8 mouse cellular contexts compared by ENCODE assay signal in the genomic region with DNA sequence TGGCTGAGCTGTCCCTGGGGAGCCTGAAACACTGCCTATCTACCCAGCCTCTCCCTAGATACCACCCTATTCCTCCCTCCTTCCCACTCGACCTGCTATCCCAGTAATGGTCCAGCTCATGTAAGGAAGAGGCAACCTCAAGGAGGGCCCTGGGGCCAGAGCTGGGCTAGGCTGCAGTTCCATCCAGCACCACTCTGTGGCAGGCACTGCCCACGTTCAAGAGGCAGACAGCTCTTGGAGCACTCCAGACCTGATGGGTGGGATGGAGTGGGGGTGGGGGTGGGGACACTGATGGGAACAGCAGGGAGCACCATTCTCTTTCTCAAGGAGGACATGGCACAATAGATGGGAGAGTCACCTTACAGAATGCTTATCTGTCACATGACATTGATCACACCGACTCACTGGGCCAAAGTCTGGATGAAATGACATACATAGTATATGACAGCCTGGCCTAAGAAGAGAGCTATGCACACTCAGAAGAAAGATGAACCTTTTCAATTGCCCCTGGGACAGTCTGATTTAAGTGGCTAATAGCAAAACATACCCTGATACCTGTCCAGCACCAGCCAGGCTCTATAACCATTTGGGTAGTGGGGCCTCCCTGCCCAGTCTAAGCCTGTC. TPM values are rescaled to one million over a fixed set of nuclear protein-coding genes. Genes with fewer than 3 reads are reported as not detected.
DNase-seq lines count a peak whose midpoint lies in the region; ATAC-seq and TF ChIP-seq lines count a peak whose summit lies in the region.

No protein-coding gene starts in this region.

- intact Hi-C loops in left cerebral cortex, adult 2 months (cut with DNase I) = loop anchor here (1.0 kb wide), 1 partner anchor 22 kb away; no protein-coding TSS in a partner anchor

- peak; percentile 83 for TF ChIP-seq RAD21 in MEL (IDR thresholded peaks at IDR 0.05; ENCODE audit: low read depth, low read length)

- no peaks in the 10 kb centered on the region; a peak in 1 of 4 replicates for H3K36me3 ChIP-seq in MEL (ENCODE audit: control insufficient read depth in 1 of 2, insufficient read depth in 2 of 2, low read length in 2 of 2)
- H3K36me3 ChIP-seq in embryonic facial prominence, embryonic 11.5 days (replicated peaks; ENCODE audit: control insufficient read depth, insufficient read depth, low read depth, low read length) = no peaks in the 10 kb centered on the region
- no peaks in the 10 kb centered on the region for H3K36me3 ChIP-seq in hindbrain, embryonic 11.5 days (ENCODE audit: control insufficient read depth, insufficient read depth, low read length)
- no peaks in the 10 kb centered on the region for H3K36me3 ChIP-seq in limb, embryonic 13.5 days

- peak; percentile 79 for ATAC-seq in embryonic facial prominence, embryonic 11.5 days (replicated peaks; ENCODE audit: insufficient number of reproducible peaks, low FRiP score, low TSS enrichment, low read depth)
- peak; percentile 90 for ATAC-seq in hindbrain, embryonic 11.5 days (ENCODE audit: low FRiP score)
- peak; percentile 63 for ATAC-seq in limb, embryonic 13.5 days (ENCODE audit: low FRiP score, low read depth)

- TF ChIP-seq EP300 in MEL (IDR thresholded peaks at IDR 0.05; ENCODE audit: low read depth in 1 of 2, low read length in 2 of 2) = no peak

- H3K9ac ChIP-seq in MEL (ENCODE audit: control insufficient read depth, low read depth, low read length, poor library complexity, severe bottlenecking) = no peak overlapping the region
- H3K9ac ChIP-seq in embryonic facial prominence, embryonic 11.5 days (replicated peaks; ENCODE audit: low read length) = no peak overlapping the region
- H3K9ac ChIP-seq in hindbrain, embryonic 11.5 days (ENCODE audit: low read depth, low read length) = 0 out of 2 replicates have a peak overlapping the region, but pooled peaks have one; percentile 19
- H3K9ac ChIP-seq in limb, embryonic 13.5 days = no peak overlapping the region

- peak; percentile 71 for TF ChIP-seq CTCF in left cerebral cortex, adult 2 months (IDR thresholded peaks at IDR 0.05)
- TF ChIP-seq CTCF in MEL (IDR thresholded peaks at IDR 0.05 in 2 of 3, conservative IDR thresholded peaks at IDR 0.05 in 1 of 3; ENCODE audit: control insufficient read depth in 1 of 3, insufficient read depth in 1 of 3, low read depth in 2 of 3, low read length in 3 of 3, poor library complexity in 1 of 3, severe bottlenecking in 1 of 3) = peak; percentile 75 to 90 (median 85)

- no peak overlapping the region for H3K4me2 ChIP-seq in embryonic facial prominence, embryonic 11.5 days (ENCODE audit: low read depth, low read length)
- no peak overlapping the region for H3K4me2 ChIP-seq in hindbrain, embryonic 11.5 days (replicated peaks; ENCODE audit: low read depth, low read length)
- H3K4me2 ChIP-seq in limb, embryonic 13.5 days (replicated peaks) = no peak overlapping the region

- TF ChIP-seq POLR2A in MEL (IDR thresholded peaks at IDR 0.05; ENCODE audit: control insufficient read depth in 1 of 2, insufficient read depth in 1 of 2, low read depth in 1 of 2, low read length in 2 of 2, poor library complexity in 1 of 2) = no peak

- peaks cover 2 to 9% of the 10 kb centered on the region in 2 experiments; a peak in 2 of 4 replicates for H3K4me1 ChIP-seq in MEL (ENCODE audit: control insufficient read depth in 1 of 2, insufficient read depth in 2 of 2, low read length in 2 of 2)
- no peaks in the 10 kb centered on the region for H3K4me1 ChIP-seq in embryonic facial prominence, embryonic 11.5 days (ENCODE audit: control insufficient read depth, insufficient read depth, low read length)
- peaks cover 11% of the 10 kb centered on the region for H3K4me1 ChIP-seq in hindbrain, embryonic 11.5 days (replicated peaks; ENCODE audit: control insufficient read depth, insufficient read depth, low read length)
- H3K4me1 ChIP-seq in limb, embryonic 13.5 days = peaks cover 9% of the 10 kb centered on the region

- H3K4me3 ChIP-seq in left cerebral cortex, adult 2 months = no peak overlapping the region
- H3K4me3 ChIP-seq in MEL (ENCODE audit: control insufficient read depth in 1 of 2, insufficient read depth in 1 of 2, low read depth in 2 of 2, low read length in 2 of 2) = no peak overlapping the region
- no peak overlapping the region for H3K4me3 ChIP-seq in embryonic facial prominence, embryonic 11.5 days (ENCODE audit: low read depth, low read length)
- no peak overlapping the region for H3K4me3 ChIP-seq in hindbrain, embryonic 11.5 days (ENCODE audit: low read depth, low read length)
- no peak overlapping the region for H3K4me3 ChIP-seq in limb, embryonic 13.5 days

- 14% methylated on average over 3 of the region's 3 CpGs for WGBS in embryonic facial prominence, embryonic 11.5 days
- WGBS in hindbrain, embryonic 11.5 days = 16% methylated on average over 3 of the region's 3 CpGs
- 29% methylated on average over 3 of the region's 3 CpGs for WGBS in limb, embryonic 13.5 days

- H3K27me3 ChIP-seq in MEL (ENCODE audit: control insufficient read depth in 1 of 2, insufficient read depth in 2 of 2, low read length in 2 of 2) = no peaks in the 10 kb centered on the region
- no peaks in the 10 kb centered on the region for H3K27me3 ChIP-seq in embryonic facial prominence, embryonic 11.5 days (ENCODE audit: control insufficient read depth, insufficient read depth, low read length)
- H3K27me3 ChIP-seq in hindbrain, embryonic 11.5 days (ENCODE audit: control insufficient read depth, insufficient read depth, low read length) = no peaks in the 10 kb centered on the region
- H3K27me3 ChIP-seq in limb, embryonic 13.5 days = no peaks in the 10 kb centered on the region

- H3K9me3 ChIP-seq in MEL (replicated peaks; ENCODE audit: insufficient read depth, low read length) = no peaks in the 10 kb centered on the region
- H3K9me3 ChIP-seq in embryonic facial prominence, embryonic 11.5 days (replicated peaks; ENCODE audit: control insufficient read depth, low read length) = no peaks in the 10 kb centered on the region
- no peaks in the 10 kb centered on the region for H3K9me3 ChIP-seq in hindbrain, embryonic 11.5 days (ENCODE audit: control insufficient read depth, low read length)
- no peaks in the 10 kb centered on the region for H3K9me3 ChIP-seq in limb, embryonic 13.5 days

- no peaks in the 10 kb centered on the region for H3K79me2 ChIP-seq in MEL (ENCODE audit: control insufficient read depth, insufficient read depth, low read length, poor library complexity)

- H3K27ac ChIP-seq in left cerebral cortex, adult 2 months = no peak overlapping the region
- H3K27ac ChIP-seq in MEL (ENCODE audit: control insufficient read depth, low read depth, low read length) = no peak overlapping the region
- H3K27ac ChIP-seq in embryonic facial prominence, embryonic 11.5 days (replicated peaks; ENCODE audit: low read depth, low read length) = no peak overlapping the region
- H3K27ac ChIP-seq in hindbrain, embryonic 11.5 days (ENCODE audit: low read depth, low read length) = peak overlapping the region; percentile 73
- H3K27ac ChIP-seq in limb, embryonic 13.5 days = no peak overlapping the region

- DNase-seq in left cerebral cortex, adult 2 months (ENCODE audit: extremely low spot score in 1 of 2, low spot score in 2 of 2) = peak in 1 of 2 experiments; percentile 46
- DNase-seq in left cerebral cortex, adult 8-10 months (ENCODE audit: low spot score in 2 of 2) = no peak
- DNase-seq in MEL (ENCODE audit: low read depth, low spot score) = peak; percentile 58
- peak; percentile 54 for DNase-seq in embryonic facial prominence, embryonic 11.5 days (ENCODE audit: low spot score)
- peak; percentile 76 for DNase-seq in hindbrain, embryonic 11.5 days (ENCODE audit: low spot score)
- peak; percentile 59 for DNase-seq in naive thymus-derived CD4-positive, alpha-beta T cell, adult 2 months (ENCODE audit: low read depth)
- DNase-seq in natural killer cell, adult 2 months (ENCODE audit: low spot score in 2 of 2) = no peak

RNA-seq across cellular contexts. Expression of gene Kcnh2, which starts 15.4 kb away (rescaled TPM):
- 10 to 100 TPM; 28.6 to 32.8 TPM for total RNA-seq in left cerebral cortex, adult 2 months (2021)
- total RNA-seq in left cerebral cortex, adult 8-10 months (2022) = 10 to 100 TPM; 33.4 to 38.9 (median 37.6) TPM
- 1.8 and 2.0 TPM in 2 replicates for total RNA-seq in MEL (2012; rRNA removed)
- 1 to 10 TPM in 1 of 2 experiments, not detected in 1; 6.8 TPM for polyA plus RNA-seq in MEL (2012; ENCODE audit: insufficient read depth in 1 of 2, insufficient read length in 2 of 2, low read depth in 1 of 2, low replicate concordance in 2 of 2, missing spikeins in 1 of 2)
- polyA plus RNA-seq in embryonic facial prominence, embryonic 11.5 days (2014; fragmentation: Nextera tagmentation; extraction: Ambion mirVana) = 3.7 and 4.2 TPM in 2 replicates
- polyA plus RNA-seq in hindbrain, embryonic 11.5 days (2014; fragmentation: Nextera tagmentation; extraction: Ambion mirVana) = 11.9 and 12.3 TPM in 2 replicates
- polyA plus RNA-seq in limb, embryonic 13.5 days (2015; fragmentation: Nextera tagmentation; extraction: Ambion mirVana) = 2.7 and 3.1 TPM in 2 replicates

RNA-seq across cellular contexts. Expression of gene Nos3, which starts 28.6 kb away (rescaled TPM):
- 1 to 10 TPM; 8.8 to 9.3 TPM for total RNA-seq in left cerebral cortex, adult 2 months (2021)
- total RNA-seq in left cerebral cortex, adult 8-10 months (2022) = 1 to 10 TPM; 5.8 to 8.0 (median 6.9) TPM
- total RNA-seq in MEL (2012; rRNA removed) = 2.0 and 3.9 TPM in 2 replicates
- 1 to 10 TPM in 1 of 2 experiments, not detected in 1; 6.2 TPM for polyA plus RNA-seq in MEL (2012; ENCODE audit: insufficient read depth in 1 of 2, insufficient read length in 2 of 2, low read depth in 1 of 2, low replicate concordance in 2 of 2, missing spikeins in 1 of 2)
- 3.2 and 4.2 TPM in 2 replicates for polyA plus RNA-seq in embryonic facial prominence, embryonic 11.5 days (2014; fragmentation: Nextera tagmentation; extraction: Ambion mirVana)
- 4.5 and 5.2 TPM in 2 replicates for polyA plus RNA-seq in hindbrain, embryonic 11.5 days (2014; fragmentation: Nextera tagmentation; extraction: Ambion mirVana)
- polyA plus RNA-seq in limb, embryonic 13.5 days (2015; fragmentation: Nextera tagmentation; extraction: Ambion mirVana) = 6.0 and 6.6 TPM in 2 replicates

RNA-seq across cellular contexts. Expression of gene Atg9b, which starts 55.9 kb away (rescaled TPM):
- total RNA-seq in left cerebral cortex, adult 2 months (2021) = 1 to 10 TPM; 4.0 to 4.2 TPM
- total RNA-seq in left cerebral cortex, adult 8-10 months (2022) = 1 to 10 TPM; 4.7 to 5.8 (median 5.1) TPM
- total RNA-seq in MEL (2012; rRNA removed) = 30.2 and 41.2 TPM in 2 replicates
- polyA plus RNA-seq in MEL (2012; ENCODE audit: insufficient read depth in 1 of 2, insufficient read length in 2 of 2, low read depth in 1 of 2, low replicate concordance in 2 of 2, missing spikeins in 1 of 2) = 10 to 100 TPM in 1 of 2 experiments, not detected in 1; 41.5 TPM
- 0.18 and 0.21 TPM in 2 replicates for polyA plus RNA-seq in embryonic facial prominence, embryonic 11.5 days (2014; fragmentation: Nextera tagmentation; extraction: Ambion mirVana)
- 0.12 and 0.28 TPM in 2 replicates for polyA plus RNA-seq in hindbrain, embryonic 11.5 days (2014; fragmentation: Nextera tagmentation; extraction: Ambion mirVana)
- 0.37 and 0.78 TPM in 2 replicates for polyA plus RNA-seq in limb, embryonic 13.5 days (2015; fragmentation: Nextera tagmentation; extraction: Ambion mirVana)

RNA-seq across cellular contexts. Expression of gene Abcb8, which starts 57.5 kb away (rescaled TPM):
- total RNA-seq in left cerebral cortex, adult 2 months (2021) = 10 to 100 TPM; 45.3 to 54.9 TPM
- total RNA-seq in left cerebral cortex, adult 8-10 months (2022) = 10 to 100 TPM; 54.5 to 65.4 (median 58.7) TPM
- 72.4 and 76.9 TPM in 2 replicates for total RNA-seq in MEL (2012; rRNA removed)
- polyA plus RNA-seq in MEL (2012; ENCODE audit: insufficient read depth in 1 of 2, insufficient read length in 2 of 2, low read depth in 1 of 2, low replicate concordance in 2 of 2, missing spikeins in 1 of 2) = 100 to 1,000 TPM in 1 of 2 experiments, not detected in 1; 124 TPM
- 27.0 and 27.4 TPM in 2 replicates for polyA plus RNA-seq in embryonic facial prominence, embryonic 11.5 days (2014; fragmentation: Nextera tagmentation; extraction: Ambion mirVana)
- polyA plus RNA-seq in hindbrain, embryonic 11.5 days (2014; fragmentation: Nextera tagmentation; extraction: Ambion mirVana) = 29.7 and 31.7 TPM in 2 replicates
- 42.1 and 44.6 TPM in 2 replicates for polyA plus RNA-seq in limb, embryonic 13.5 days (2015; fragmentation: Nextera tagmentation; extraction: Ambion mirVana)

Comparison
In these comparisons a context has a peak if more than half of its experiments do, and no peak if none do; other contexts are left out.
1. DNase-seq: peak in MEL (single experiment), embryonic facial prominence, embryonic 11.5 days (single experiment), hindbrain, embryonic 11.5 days (single experiment) and naive thymus-derived CD4-positive, alpha-beta T cell, adult 2 months (single experiment); none in left cerebral cortex, adult 8-10 months (0 of 2) and natural killer cell, adult 2 months (0 of 2).
2. Peak in every context shown above with its lines, with median percentiles within 50 percentile points of each other: ATAC-seq.